Mouse (Mus musculus) CH12.LX (cell line): ENCODE measurements around the gene Slc9a1. TPM values are rescaled to one million over a fixed set of nuclear protein-coding genes. Genes with fewer than 3 reads are reported as not detected.

ENCODE experiments used
- DNase-seq: peaks from one replicate; pipeline ENCODE4 v3.0.0-alpha.2; 2013; ENCODE audit errors: extremely low read depth
- H3K27ac ChIP-seq: 2 replicates; pipeline ENCODE4 v1.5.1; 2012; ENCODE audit warnings: low read depth, mild to moderate bottlenecking, control low read depth, moderate library complexity; ENCODE audit not compliant: insufficient read depth
- H3K27me3 ChIP-seq: replicated peaks from 2 replicates; pipeline ENCODE3; 2012; ENCODE audit warnings: inconsistent platforms
- H3K36me3 ChIP-seq, 2 experiments: replicated peaks in 1 of 2; 2 replicates each; pipeline versions ENCODE3 to v1.6.1; 2012; ENCODE audit warnings: inconsistent platforms in 1 of 2, low read length in 1 of 2, mild to moderate bottlenecking in 1 of 2, mixed read lengths in 1 of 2, moderate library complexity in 1 of 2; ENCODE audit not compliant: control insufficient read depth in 1 of 2, insufficient read depth in 1 of 2
- H3K4me1 ChIP-seq, 2 experiments: 2 replicates each; pipeline ENCODE4 v1.6.1; 2012; ENCODE audit warnings: inconsistent platforms in 1 of 2, moderate library complexity in 1 of 2; ENCODE audit not compliant: insufficient read depth in 2 of 2, control insufficient read depth in 1 of 2
- H3K4me2 ChIP-seq: 2 replicates; pipeline ENCODE4 v1.6.1; 2012; ENCODE audit warnings: low read depth, mild to moderate bottlenecking, control low read depth; ENCODE audit not compliant: poor library complexity, insufficient read depth, severe bottlenecking
- H3K4me3 ChIP-seq, 3 experiments: fragments of 150-350 bp in 1 of 3; sonication (generic) in 1 of 3; replicated peaks in 1 of 3; 2 replicates each; pipeline versions ENCODE3 to v1.5.1; 2011 to 2012; ENCODE audit warnings: low read depth in 2 of 3, low read length in 2 of 3, mild to moderate bottlenecking in 2 of 3, moderate library complexity in 2 of 3, control low read depth in 1 of 3, improper control_type of control experiment in 1 of 3, inconsistent platforms in 1 of 3, mixed read lengths in 1 of 3; ENCODE audit not compliant: poor library complexity in 1 of 3
- H3K79me2 ChIP-seq: replicated peaks from 2 replicates; pipeline ENCODE4 v1.6.1; 2012; ENCODE audit warnings: mild to moderate bottlenecking, moderate library complexity; ENCODE audit not compliant: control insufficient read depth, poor library complexity, insufficient read depth, severe bottlenecking; ENCODE audit errors: extremely low read depth
- H3K9ac ChIP-seq: 2 replicates; pipeline ENCODE4 v1.6.1; 2012; ENCODE audit warnings: low read depth, mild to moderate bottlenecking, control low read depth, moderate library complexity; ENCODE audit not compliant: insufficient read depth
- H3K9me3 ChIP-seq: replicated peaks from 2 replicates; pipeline ENCODE3; 2012; ENCODE audit warnings: low read length, inconsistent platforms, mixed read lengths
- BHLHE40 ChIP-seq: IDR thresholded peaks from 2 replicates; pipeline ENCODE4 v1.6.1; 2011; ENCODE audit warnings: mild to moderate bottlenecking, low read depth, low read length, improper control_type of control experiment
- CHD1 ChIP-seq: IDR thresholded peaks from 2 replicates; pipeline ENCODE4 v1.6.1; 2012; ENCODE audit warnings: low read depth, low read length, improper control_type of control experiment, inconsistent platforms
- CHD2 ChIP-seq: IDR thresholded peaks from 2 replicates; pipeline ENCODE4 v1.6.1; 2011; ENCODE audit warnings: low read length, improper control_type of control experiment
- CTCF ChIP-seq, 2 experiments: IDR thresholded peaks in 1 of 2; conservative IDR thresholded peaks in 1 of 2; 2 replicates each; pipeline ENCODE4 v1.5.1; 2011 to 2012; ENCODE audit warnings: low read depth in 2 of 2, low read length in 2 of 2, improper control_type of control experiment in 1 of 2, inconsistent platforms in 1 of 2, mild to moderate bottlenecking in 1 of 2, moderate library complexity in 1 of 2
- E2F4 ChIP-seq: IDR thresholded peaks from 2 replicates; pipeline ENCODE4 v1.6.1; 2011; ENCODE audit warnings: low read depth, low read length, improper control_type of control experiment; ENCODE audit not compliant: insufficient replicate concordance
- ELF1 ChIP-seq: IDR thresholded peaks from 2 replicates; pipeline ENCODE4 v1.6.1; 2014; ENCODE audit warnings: low read depth, mild to moderate bottlenecking, inconsistent platforms, low read length, improper control_type of control experiment
- EP300 ChIP-seq: IDR thresholded peaks from 2 replicates; pipeline ENCODE4 v1.6.1; 2011; ENCODE audit warnings: low read length, improper control_type of control experiment
- ETS1 ChIP-seq: conservative IDR thresholded peaks from 2 replicates; pipeline ENCODE4 v1.6.1; 2012; ENCODE audit warnings: low read depth, mild to moderate bottlenecking, inconsistent platforms, low read length, improper control_type of control experiment, moderate library complexity
- GABPA ChIP-seq: IDR thresholded peaks from 2 replicates; pipeline ENCODE4 v1.6.1; 2012; ENCODE audit warnings: low read depth, low read length, improper control_type of control experiment, inconsistent platforms; ENCODE audit not compliant: insufficient replicate concordance
- HCFC1 ChIP-seq: IDR thresholded peaks from 2 replicates; pipeline ENCODE4 v1.6.1; 2012; ENCODE audit warnings: low read depth, mild to moderate bottlenecking, inconsistent platforms, low read length, improper control_type of control experiment
- IRF4 ChIP-seq: IDR thresholded peaks from 2 replicates; pipeline ENCODE4 v1.6.1; 2014; ENCODE audit warnings: low read depth, mild to moderate bottlenecking, inconsistent platforms, low read length, improper control_type of control experiment
- JUN ChIP-seq: IDR thresholded peaks from 2 replicates; pipeline ENCODE4 v1.6.1; 2011; ENCODE audit warnings: low read depth, mild to moderate bottlenecking, low read length, improper control_type of control experiment, moderate library complexity; ENCODE audit not compliant: insufficient read depth
- JUND ChIP-seq: conservative IDR thresholded peaks from 2 replicates; pipeline ENCODE4 v1.6.1; 2011; ENCODE audit warnings: low read depth, low read length, improper control_type of control experiment
- KAT2A ChIP-seq: IDR thresholded peaks from 2 replicates; pipeline ENCODE4 v1.6.1; 2012; ENCODE audit warnings: low read length, improper control_type of control experiment, inconsistent platforms; ENCODE audit not compliant: insufficient replicate concordance
- MAFK ChIP-seq: IDR thresholded peaks from 2 replicates; pipeline ENCODE4 v1.6.1; 2011; ENCODE audit warnings: low read length, improper control_type of control experiment; ENCODE audit not compliant: insufficient replicate concordance
- MAX ChIP-seq: IDR thresholded peaks from 2 replicates; pipeline ENCODE4 v1.6.1; 2011; ENCODE audit warnings: low read length, improper control_type of control experiment
- MAZ ChIP-seq: IDR thresholded peaks from 2 replicates; pipeline ENCODE4 v1.6.1; 2012; ENCODE audit warnings: low read depth, mild to moderate bottlenecking, inconsistent platforms, low read length, improper control_type of control experiment, moderate library complexity
- MEF2A ChIP-seq: IDR thresholded peaks from 2 replicates; pipeline ENCODE4 v1.6.1; 2014; ENCODE audit warnings: low read depth, mild to moderate bottlenecking, inconsistent platforms, low read length, improper control_type of control experiment, borderline replicate concordance
- MXI1 ChIP-seq: IDR thresholded peaks from 2 replicates; pipeline ENCODE4 v1.6.1; 2011; ENCODE audit warnings: mild to moderate bottlenecking, low read depth, low read length, improper control_type of control experiment
- MYC ChIP-seq: IDR thresholded peaks from 2 replicates; pipeline ENCODE4 v1.6.1; 2011; ENCODE audit warnings: low read depth, mild to moderate bottlenecking, improper control_type of control experiment, low read length
- NELFE ChIP-seq: IDR thresholded peaks from 2 replicates; pipeline ENCODE4 v1.6.1; 2011; ENCODE audit warnings: low read depth, low read length, improper control_type of control experiment
- NRF1 ChIP-seq: IDR thresholded peaks from 2 replicates; pipeline ENCODE4 v1.6.1; 2014; ENCODE audit warnings: low read depth, mild to moderate bottlenecking, inconsistent platforms, low read length, improper control_type of control experiment, moderate library complexity
- PAX5 ChIP-seq: IDR thresholded peaks from 2 replicates; pipeline ENCODE4 v1.6.1; 2012; ENCODE audit warnings: low read length, inconsistent platforms, mixed read lengths
- POLR2A ChIP-seq: IDR thresholded peaks from 2 replicates; pipeline ENCODE4 v1.6.1; 2011; ENCODE audit warnings: low read depth, mild to moderate bottlenecking, improper control_type of control experiment, low read length
- POLR2AphosphoS2 ChIP-seq: IDR thresholded peaks from 2 replicates; pipeline ENCODE4 v1.6.1; 2011; ENCODE audit warnings: low read depth, low read length, improper control_type of control experiment
- RAD21 ChIP-seq: IDR thresholded peaks from 2 replicates; pipeline ENCODE4 v1.6.1; 2011; ENCODE audit warnings: low read depth, mild to moderate bottlenecking, low read length, improper control_type of control experiment, moderate library complexity
- RCOR1 ChIP-seq: conservative IDR thresholded peaks from 2 replicates; pipeline ENCODE4 v1.6.1; 2012; ENCODE audit warnings: low read depth, mild to moderate bottlenecking, inconsistent platforms, low read length, improper control_type of control experiment
- SIN3A ChIP-seq: IDR thresholded peaks from 2 replicates; pipeline ENCODE4 v1.6.1; 2012; ENCODE audit warnings: low read length, improper control_type of control experiment, inconsistent platforms
- SMC3 ChIP-seq: IDR thresholded peaks from 2 replicates; pipeline ENCODE4 v1.6.1; 2011; ENCODE audit warnings: low read depth, low read length, improper control_type of control experiment
- TBP ChIP-seq: conservative IDR thresholded peaks from 2 replicates; pipeline ENCODE4 v1.6.1; 2011; ENCODE audit warnings: low read depth, low read length, improper control_type of control experiment
- TCF12 ChIP-seq: IDR thresholded peaks from 2 replicates; pipeline ENCODE4 v1.6.1; 2014; ENCODE audit warnings: low read depth, mild to moderate bottlenecking, inconsistent platforms, low read length, improper control_type of control experiment
- UBTF ChIP-seq: IDR thresholded peaks from 2 replicates; pipeline ENCODE4 v1.6.1; 2012; ENCODE audit warnings: low read depth, mild to moderate bottlenecking, inconsistent platforms, low read length, improper control_type of control experiment, moderate library complexity
- USF1 ChIP-seq: IDR thresholded peaks from 2 replicates; pipeline ENCODE4 v1.6.1; 2014; ENCODE audit warnings: low read depth, mild to moderate bottlenecking, inconsistent platforms, low read length, improper control_type of control experiment
- USF2 ChIP-seq: conservative IDR thresholded peaks from 2 replicates; pipeline ENCODE4 v1.6.1; 2011; ENCODE audit warnings: low read depth, low read length, improper control_type of control experiment
- ZC3H11A ChIP-seq: IDR thresholded peaks from 2 replicates; pipeline ENCODE4 v1.6.1; 2012; ENCODE audit warnings: low read depth, mild to moderate bottlenecking, inconsistent platforms, low read length, improper control_type of control experiment
- ZKSCAN1 ChIP-seq: IDR thresholded peaks from 2 replicates; pipeline ENCODE4 v1.6.1; 2012; ENCODE audit warnings: low read depth, inconsistent platforms, low read length, improper control_type of control experiment, borderline replicate concordance
- ZMIZ1 ChIP-seq: IDR thresholded peaks from 2 replicates; pipeline ENCODE4 v1.6.1; 2012; ENCODE audit warnings: low read depth, mild to moderate bottlenecking, inconsistent platforms, low read length, improper control_type of control experiment
- ZNF384 ChIP-seq: IDR thresholded peaks from 2 replicates; pipeline ENCODE4 v1.6.1; 2012; ENCODE audit warnings: low read depth, low read length, improper control_type of control experiment, inconsistent platforms
- dilution Hi-C: fragments of 300-500 bp; cut with MboI; formaldehyde crosslinking; loops from 2 replicates; pipeline ENCODE4 v1.14.3; 2020; ENCODE audit warnings: low sequenced_read_pairs; ENCODE audit not compliant: extremely low pct_unique_long_range_greater_than_20kb, extremely low pct_ligation_motif_present
- in situ Hi-C: fragments of 300-500 bp; cut with MboI; formaldehyde crosslinking; loops from 3 replicates; pipeline ENCODE4 v1.14.3; 2019; ENCODE audit warnings: low sequenced_read_pairs, low pct_ligation_motif_present, low pct_unique_long_range_greater_than_20kb, mixed read lengths
- polyA plus RNA-seq: library from polyadenylated mRNA; unstranded; fragments of >175 nt; gene quantifications from 2 replicates; pipeline ENCODE4 v1.2.1, GENCODE M21; 2012; ENCODE audit warnings: low read depth; ENCODE audit not compliant: insufficient read length
- total RNA-seq, 2 experiments: library from RNA; depleted of rRNA; stranded (reverse); fragments of 300-350 nt in 1 of 2; fragments of >200 nt in 1 of 2; gene quantifications; 2 replicates each; pipeline ENCODE4 v1.2.3; 2012 to 2014

Slc9a1 gene
- 4.2 and 4.7 TPM in 2 replicates for total RNA-seq (2012; rRNA removed)
- 0.66 and 1.4 TPM in 2 replicates for total RNA-seq (2014; rRNA removed)
- 12.0 and 16.7 TPM in 2 replicates for polyA plus RNA-seq

GRCm38 (mm10) chr4:133369553-133370297 is at the start of gene Slc9a1:
Gene Slc9a1 (plus strand): TSS chr4:133369706.
- peaks cover 35% of the 10 kb centered on the region for H3K79me2 ChIP-seq
- peaks cover under 1 to 17% of the 10 kb centered on the region in 2 experiments for H3K36me3 ChIP-seq
- H3K9me3 ChIP-seq: peaks cover 5% of the 10 kb centered on the region
- TF ChIP-seq UBTF: peak; percentile 95
- TF ChIP-seq JUND: no peak
- no peak for TF ChIP-seq EP300
- peak; percentile 73 for TF ChIP-seq MAX
- peak; percentile 99 for TF ChIP-seq TBP
- TF ChIP-seq TCF12: peak; percentile 100
- TF ChIP-seq CTCF (conservative IDR thresholded peaks at IDR 0.05 in 1 of 2, IDR thresholded peaks at IDR 0.05 in 1 of 2; ENCODE audit: low read depth in 2 of 2, low read length in 2 of 2): peak; percentile 77 to 91
- TF ChIP-seq GABPA: peak; percentile 77; the same call in 1 of the 2 replicates
- peak; percentile 73 for TF ChIP-seq MXI1
- peak; percentile 36; the same call in 1 of the 2 replicates for TF ChIP-seq BHLHE40
- 0 out of 2 replicates have a peak, but pooled peaks have one; percentile 27 for TF ChIP-seq MAZ
- TF ChIP-seq MYC: peak; percentile 54; the same call in 1 of the 2 replicates
- no peak for TF ChIP-seq ZC3H11A
- no peak; the same call in 1 of the 2 replicates for TF ChIP-seq RCOR1
- peak; percentile 59 for TF ChIP-seq NRF1
- no peak for TF ChIP-seq USF1
- TF ChIP-seq USF2: no peak
- TF ChIP-seq KAT2A: peak; percentile 85
- TF ChIP-seq SIN3A: peak; percentile 92
- peak; percentile 85 for TF ChIP-seq ELF1
- TF ChIP-seq ZNF384: peak; percentile 99
- no peak; the same call in 1 of the 2 replicates for TF ChIP-seq RAD21
- peak; percentile 84 for TF ChIP-seq IRF4
- no peak for TF ChIP-seq JUN
- TF ChIP-seq NELFE: peak; percentile 100
- no peak for TF ChIP-seq MAFK
- no peak for TF ChIP-seq ZKSCAN1
- TF ChIP-seq CHD1: peak; percentile 38
- TF ChIP-seq CHD2: no peak; the same call in 1 of the 2 replicates
- peak; percentile 24; the same call in 1 of the 2 replicates for TF ChIP-seq SMC3
- TF ChIP-seq POLR2A: peak; percentile 100
- peak; percentile 99 for TF ChIP-seq ZMIZ1
- no peak for TF ChIP-seq E2F4
- peak; percentile 88 for TF ChIP-seq MEF2A
- TF ChIP-seq POLR2AphosphoS2: peak; percentile 97
- peak; percentile 50 for TF ChIP-seq ETS1
- TF ChIP-seq HCFC1: peak; percentile 85
- TF ChIP-seq PAX5: no peak
- peak within 1 kb of the TSS; percentile 93 for H3K4me2 ChIP-seq
- in situ Hi-C loops (no loop called here), dilution Hi-C loops (no loop called here)
- no peaks in the 10 kb centered on the region for H3K27me3 ChIP-seq
- H3K9ac ChIP-seq: peak within 1 kb of the TSS; percentile 92
- DNase-seq: peak; percentile 95
- H3K4me3 ChIP-seq: peak within 1 kb of the TSS; percentile 71 to 85 (median 82)
- H3K27ac ChIP-seq: no peak within 1 kb of the TSS
- H3K4me1 ChIP-seq: peaks cover 12 to 38% of the 10 kb centered on the region in 2 experiments; a peak in 3 of 4 replicates
